Mouse (Mus musculus): ENCODE results near the gene Stard10.

- TF ChIP-seq CTCF (IDR thresholded peaks at IDR 0.05; ENCODE audit: control insufficient read depth, insufficient read depth, insufficient read length) (no peak), USF1 (IDR thresholded peaks at IDR 0.05; ENCODE audit: low read depth) (no peak), MAX (IDR thresholded peaks at IDR 0.05) (no peak), MYOD1 (IDR thresholded peaks at IDR 0.05; ENCODE audit: control insufficient read depth, insufficient read length, low read depth) (no peak), MYOG (IDR thresholded peaks at IDR 0.05; ENCODE audit: control insufficient read depth, extremely low read depth, insufficient read length) (no peak)
Observed at GRCm38 (mm10) chr7:101327786-101328185, 10.9 kb downstream of the Stard10 start.

Measured in C2C12 (cell line).